Mouse (Mus musculus): ENCODE measurements at regions not wholly inside any gene's neighbourhood (a gene's known extent, or its start where the extent isn't known, plus 50 kb on each side); places are given as distances from the start of the nearest gene placed in this dataset.

- TF ChIP-seq CTCF (IDR thresholded peaks at IDR 0.05; ENCODE audit: low read depth) (no peak), EP300 (IDR thresholded peaks at IDR 0.05; ENCODE audit: low read depth) (no peak)
These were observed 338.0 kb downstream of the Eipr1 start for GRCm38 (mm10) chr12:29089634-29090033.

Measured in heart, postnatal 0 days (tissue).